Mouse (Mus musculus) kidney, postnatal 36 days (tissue): ENCODE results near the gene Zfp771.
A peak's percentile ranks its signal among the peaks of the same experiment; 100 is the strongest.

Experiments used
- DNase-seq, 2 experiments: peaks; one replicate each; pipeline ENCODE4 v3.0.0; 2021 to 2022; ENCODE audit warnings: mixed read lengths in 2 of 2

Zfp771 gene

GRCm38 (mm10) chr7:127253821-127254769 lies 10.0 kb downstream of the Zfp771 start:
- peak; percentile 95 to 97 for DNase-seq

- DNase-seq: no peak
These were observed 10.9 kb downstream of the Zfp771 start for GRCm38 (mm10) chr7:127255008-127255407.

- no peak for DNase-seq
These were observed 11.9 kb downstream of the Zfp771 start for GRCm38 (mm10) chr7:127255965-127256364.

GRCm38 (mm10) chr7:127256518-127256917 lies 12.4 kb downstream of the Zfp771 start:
- no peak for DNase-seq

GRCm38 (mm10) chr7:127259186-127259905 lies 15.3 kb downstream of the Zfp771 start:
- DNase-seq: no peak

GRCm38 (mm10) chr7:127260309-127261111 lies 16.4 kb downstream of the Zfp771 start, which contains the start of gene Dctpp1:
Gene Dctpp1, minus strand, starts transcription at chr7:127260709.
- DNase-seq: peak; percentile 98 to 99

GRCm38 (mm10) chr7:127262218-127262961 lies 18.3 kb downstream of the Zfp771 start:
- no peak for DNase-seq

- DNase-seq: no peak
These were observed 19.5 kb downstream of the Zfp771 start for GRCm38 (mm10) chr7:127263526-127263925.

- DNase-seq: no peak
These were observed 26.2 kb downstream of the Zfp771 start for GRCm38 (mm10) chr7:127270256-127270655.

GRCm38 (mm10) chr7:127270666-127271065 lies 26.6 kb downstream of the Zfp771 start:
- no peak for DNase-seq

- DNase-seq: no peak
These were observed 27.0 kb downstream of the Zfp771 start for GRCm38 (mm10) chr7:127271093-127271492.

GRCm38 (mm10) chr7:127272566-127272965 lies 28.5 kb downstream of the Zfp771 start:
- peak in 1 of 2 experiments; percentile 29 for DNase-seq

- DNase-seq: peak in 1 of 2 experiments; percentile 49
These were observed 29.2 kb downstream of the Zfp771 start for GRCm38 (mm10) chr7:127273118-127273923.

- DNase-seq: peak; percentile 95 to 98
These were observed 30.1 kb downstream of the Zfp771 start, which contains the start of gene Sephs2 for GRCm38 (mm10) chr7:127273925-127274789. Gene Sephs2, minus strand, starts transcription at chr7:127274055.

- DNase-seq: peak; percentile 71 to 85
These were observed 32.5 kb downstream of the Zfp771 start for GRCm38 (mm10) chr7:127276519-127276961.

- peak; percentile 79 to 81 for DNase-seq
These were observed 34.2 kb downstream of the Zfp771 start for GRCm38 (mm10) chr7:127278311-127278710.

GRCm38 (mm10) chr7:127280092-127280491 lies 36.0 kb downstream of the Zfp771 start:
- DNase-seq: no peak

- DNase-seq: no peak
These were observed 37.0 kb downstream of the Zfp771 start for GRCm38 (mm10) chr7:127281114-127281513.

GRCm38 (mm10) chr7:127282190-127282589 lies 38.1 kb downstream of the Zfp771 start:
- DNase-seq: no peak

GRCm38 (mm10) chr7:127285154-127285553 lies 41.1 kb downstream of the Zfp771 start:
- no peak for DNase-seq
